Mouse (Mus musculus): ENCODE data around the gene Arf1. TPM values are rescaled to one million over a fixed set of nuclear protein-coding genes. Genes with fewer than 3 reads are reported as not detected.
A peak's percentile ranks its signal among the peaks of the same experiment; 100 is the strongest.

Gene Arf1
- total and polyA plus RNA-seq, 3 experiments: 175 to 308 (median 216) TPM

DNA sequence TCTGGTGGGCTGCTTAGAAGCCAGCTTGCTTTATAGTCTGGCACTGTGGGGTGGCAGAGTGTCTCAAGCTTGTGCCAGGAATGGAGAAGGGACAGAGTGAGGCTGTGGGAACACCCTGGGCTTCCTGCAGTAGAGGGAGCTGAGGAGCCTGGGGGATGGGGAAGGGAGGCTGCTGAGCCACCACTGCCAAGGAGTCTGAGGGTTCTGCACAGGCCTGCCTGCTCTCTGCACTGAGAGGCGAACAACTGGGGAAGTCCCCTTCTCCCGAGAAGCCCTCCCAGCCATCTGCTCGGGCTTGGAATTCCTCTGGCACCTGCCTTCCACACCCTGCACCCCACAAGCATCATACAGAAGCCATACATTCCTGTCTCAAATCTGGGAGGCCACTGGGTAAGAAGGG is 13.8 kb upstream of the Arf1 start:
- Histone ChIP-seq H3K36me3 (replicated peaks) (no peaks in the 10 kb centered on the region), H3K9me3 (replicated peaks) (no peaks in the 10 kb centered on the region), H3K4me3 (ENCODE audit: low read depth, low read length) (no peak overlapping the region), H3K4me1 (ENCODE audit: insufficient read depth, low read depth, low read length) (peaks cover 3% of the 10 kb centered on the region), H3K27me3 (ENCODE audit: insufficient read depth, low read length) (peaks cover 84% of the 10 kb centered on the region)
- ATAC-seq (ENCODE audit: extremely low read depth, insufficient number of reproducible peaks, low FRiP score, poor library complexity, severe bottlenecking): no peak
- no peak for DNase-seq (ENCODE audit: low spot score)
- TF ChIP-seq CTCF (IDR thresholded peaks at IDR 0.05; ENCODE audit: low read depth, low read length) (no peak), POLR2AphosphoS5 (IDR thresholded peaks at IDR 0.05; ENCODE audit: insufficient replicate concordance, low read depth, low read length) (no peak), TAL1 (conservative IDR thresholded peaks at IDR 0.05; ENCODE audit: low read depth, low read length) (no peak), GATA2 (IDR thresholded peaks at IDR 0.05; ENCODE audit: borderline replicate concordance, low read depth, low read length) (no peak), GATA1 (IDR thresholded peaks at IDR 0.05; ENCODE audit: borderline replicate concordance, low read length) (no peak)

DNA sequence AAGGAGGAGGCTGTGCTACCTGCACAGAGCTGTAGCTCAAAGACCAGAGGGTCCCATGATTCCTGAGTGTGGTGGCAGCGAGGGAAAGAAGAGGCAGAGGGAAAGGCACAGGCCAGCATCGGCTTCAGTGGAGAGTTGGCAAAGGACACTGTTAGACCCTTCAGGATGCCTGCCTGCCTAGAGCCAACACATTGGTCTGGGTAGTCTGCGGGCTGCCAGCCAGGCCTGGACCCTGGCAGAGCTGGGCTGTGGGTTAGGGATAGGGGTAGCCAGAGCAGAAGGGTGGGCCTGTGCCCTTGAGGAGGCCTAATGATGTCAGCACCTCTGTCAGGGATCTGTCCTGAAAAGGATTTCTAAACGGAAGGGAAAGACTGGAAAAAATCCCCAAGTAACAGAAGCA is 11.7 kb upstream of the Arf1 start:
- peaks cover 3% of the 10 kb centered on the region for H3K4me1 ChIP-seq (ENCODE audit: insufficient read depth, low read depth, low read length)
- no peak for TF ChIP-seq GATA1 (IDR thresholded peaks at IDR 0.05; ENCODE audit: borderline replicate concordance, low read length)
- no peak for TF ChIP-seq CTCF (IDR thresholded peaks at IDR 0.05; ENCODE audit: low read depth, low read length)
- TF ChIP-seq POLR2AphosphoS5 (IDR thresholded peaks at IDR 0.05; ENCODE audit: insufficient replicate concordance, low read depth, low read length): no peak
- TF ChIP-seq TAL1 (conservative IDR thresholded peaks at IDR 0.05; ENCODE audit: low read depth, low read length): no peak
- no peak for TF ChIP-seq GATA2 (IDR thresholded peaks at IDR 0.05; ENCODE audit: borderline replicate concordance, low read depth, low read length)
- no peaks in the 10 kb centered on the region for H3K36me3 ChIP-seq (replicated peaks)
- no peak for DNase-seq (ENCODE audit: low spot score)
- ATAC-seq (ENCODE audit: extremely low read depth, insufficient number of reproducible peaks, low FRiP score, poor library complexity, severe bottlenecking): no peak
- no peaks in the 10 kb centered on the region for H3K9me3 ChIP-seq (replicated peaks)
- H3K27me3 ChIP-seq (ENCODE audit: insufficient read depth, low read length): peaks cover 77% of the 10 kb centered on the region
- H3K4me3 ChIP-seq (ENCODE audit: low read depth, low read length): no peak overlapping the region

DNA sequence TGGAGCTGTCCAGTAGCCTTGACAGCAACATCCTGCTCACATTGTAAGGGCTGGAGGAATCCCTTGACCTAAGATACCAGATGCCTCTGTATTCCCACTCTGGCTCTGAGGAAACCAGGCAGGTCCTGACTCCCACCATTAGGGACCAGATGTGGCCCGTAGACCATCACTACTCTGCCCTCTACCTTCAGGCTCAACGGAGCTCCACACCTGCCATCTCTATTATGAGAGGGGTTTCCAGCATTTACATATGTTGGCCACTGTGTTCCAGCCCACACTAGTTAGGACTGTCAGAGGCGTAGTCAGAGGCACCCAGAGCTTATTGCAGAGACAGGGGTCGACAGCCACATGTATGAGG is 11.3 kb upstream of the Arf1 start:
- Histone ChIP-seq H3K9me3 (replicated peaks) (no peaks in the 10 kb centered on the region), H3K4me3 (ENCODE audit: low read depth, low read length) (no peak overlapping the region), H3K36me3 (replicated peaks) (no peaks in the 10 kb centered on the region), H3K4me1 (ENCODE audit: insufficient read depth, low read depth, low read length) (peaks cover 3% of the 10 kb centered on the region), H3K27me3 (ENCODE audit: insufficient read depth, low read length) (peaks cover 73% of the 10 kb centered on the region)
- TF ChIP-seq CTCF (IDR thresholded peaks at IDR 0.05; ENCODE audit: low read depth, low read length) (no peak), GATA2 (IDR thresholded peaks at IDR 0.05; ENCODE audit: borderline replicate concordance, low read depth, low read length) (no peak), POLR2AphosphoS5 (IDR thresholded peaks at IDR 0.05; ENCODE audit: insufficient replicate concordance, low read depth, low read length) (no peak), TAL1 (conservative IDR thresholded peaks at IDR 0.05; ENCODE audit: low read depth, low read length) (no peak), GATA1 (IDR thresholded peaks at IDR 0.05; ENCODE audit: borderline replicate concordance, low read length) (no peak)
- DNase-seq (ENCODE audit: low spot score) (no peak), ATAC-seq (ENCODE audit: extremely low read depth, insufficient number of reproducible peaks, low FRiP score, poor library complexity, severe bottlenecking) (no peak)

DNA sequence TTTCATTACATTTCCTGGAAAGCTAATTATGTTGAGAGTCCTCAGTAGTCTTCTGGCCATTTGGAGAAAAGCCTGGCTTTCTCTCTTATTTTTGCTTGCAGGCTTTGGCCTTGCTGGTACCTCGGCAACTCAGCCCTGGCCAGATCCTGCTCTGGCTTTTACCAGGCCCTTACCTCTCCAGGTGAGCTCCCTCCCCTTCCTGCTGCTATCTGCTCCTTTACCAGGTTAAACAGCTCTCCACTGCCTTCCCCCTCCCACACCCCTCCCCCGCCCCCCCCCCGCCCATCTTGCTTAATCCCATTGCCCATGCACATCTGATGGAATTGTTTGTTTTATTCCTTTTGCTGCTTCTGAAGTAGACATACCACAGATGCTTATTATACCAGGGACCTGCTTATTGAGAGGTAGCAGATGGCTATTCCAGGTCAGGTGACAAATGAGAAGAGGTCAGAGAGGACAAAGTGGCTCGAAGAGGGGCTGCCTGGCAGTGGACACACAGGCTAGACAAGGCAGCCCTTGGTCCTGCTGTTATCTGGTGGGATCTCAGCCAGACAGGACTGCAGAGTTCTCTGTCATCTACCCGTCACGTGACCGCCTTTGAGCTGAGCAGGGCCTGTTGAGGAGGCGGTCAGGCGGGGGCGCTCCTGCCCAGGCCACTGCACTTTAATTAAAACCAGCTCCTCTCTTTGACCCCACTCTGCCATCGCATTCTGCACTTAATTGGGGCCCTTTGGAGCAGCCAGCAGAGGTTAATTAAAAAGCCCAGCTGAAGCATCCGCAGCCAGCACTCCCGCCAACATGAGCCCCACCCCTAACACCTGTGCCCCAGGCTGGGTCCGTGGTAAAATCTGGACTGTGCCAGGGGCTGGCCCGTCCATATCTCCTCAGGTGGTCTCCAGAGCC is 10.7 kb upstream of the Arf1 start:
- ATAC-seq (ENCODE audit: extremely low read depth, insufficient number of reproducible peaks, low FRiP score, poor library complexity, severe bottlenecking) (peak; percentile 40; the same call in 1 of the 2 replicates), DNase-seq (ENCODE audit: low spot score) (no peak)
- no peaks in the 10 kb centered on the region for H3K9me3 ChIP-seq (replicated peaks)
- peaks cover 66% of the 10 kb centered on the region for H3K27me3 ChIP-seq (ENCODE audit: insufficient read depth, low read length)
- no peak overlapping the region for H3K4me3 ChIP-seq (ENCODE audit: low read depth, low read length)
- no peak for TF ChIP-seq GATA2 (IDR thresholded peaks at IDR 0.05; ENCODE audit: borderline replicate concordance, low read depth, low read length)
- no peak for TF ChIP-seq GATA1 (IDR thresholded peaks at IDR 0.05; ENCODE audit: borderline replicate concordance, low read length)
- TF ChIP-seq POLR2AphosphoS5 (IDR thresholded peaks at IDR 0.05; ENCODE audit: insufficient replicate concordance, low read depth, low read length): no peak
- no peak for TF ChIP-seq CTCF (IDR thresholded peaks at IDR 0.05; ENCODE audit: low read depth, low read length)
- TF ChIP-seq TAL1 (conservative IDR thresholded peaks at IDR 0.05; ENCODE audit: low read depth, low read length): no peak
- H3K36me3 ChIP-seq (replicated peaks): no peaks in the 10 kb centered on the region
- peaks cover 3% of the 10 kb centered on the region for H3K4me1 ChIP-seq (ENCODE audit: insufficient read depth, low read depth, low read length)

DNA sequence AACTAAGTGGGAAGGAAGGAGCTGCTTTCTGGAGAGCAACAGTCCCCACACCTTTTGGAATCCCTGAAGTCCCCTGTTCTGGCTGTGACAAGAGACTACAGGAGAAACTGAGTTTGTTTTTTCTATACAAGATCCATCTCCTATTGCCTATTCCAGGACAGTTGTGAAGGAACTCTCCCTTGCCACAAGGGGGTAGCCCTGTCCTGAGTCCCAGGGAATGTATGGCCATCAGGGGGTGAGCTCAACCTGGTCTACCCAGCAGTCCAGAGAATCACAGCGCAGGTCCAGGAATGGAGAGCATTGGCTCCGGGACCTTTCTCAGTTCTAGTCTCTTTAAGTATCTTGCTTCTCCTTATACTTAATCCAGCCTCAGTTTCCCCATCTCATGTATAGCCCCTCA is 4.7 kb upstream of the Arf1 start:
- no peak overlapping the region for H3K4me3 ChIP-seq (ENCODE audit: low read depth, low read length)
- ATAC-seq (ENCODE audit: extremely low read depth, insufficient number of reproducible peaks, low FRiP score, poor library complexity, severe bottlenecking) (no peak), DNase-seq (ENCODE audit: low spot score) (no peak)
- peaks cover 26% of the 10 kb centered on the region for H3K4me1 ChIP-seq (ENCODE audit: insufficient read depth, low read depth, low read length)
- H3K9me3 ChIP-seq (replicated peaks): no peaks in the 10 kb centered on the region
- H3K27me3 ChIP-seq (ENCODE audit: insufficient read depth, low read length): peaks cover 17% of the 10 kb centered on the region
- no peak for TF ChIP-seq CTCF (IDR thresholded peaks at IDR 0.05; ENCODE audit: low read depth, low read length)
- no peak for TF ChIP-seq GATA1 (IDR thresholded peaks at IDR 0.05; ENCODE audit: borderline replicate concordance, low read length)
- TF ChIP-seq GATA2 (IDR thresholded peaks at IDR 0.05; ENCODE audit: borderline replicate concordance, low read depth, low read length): no peak
- TF ChIP-seq POLR2AphosphoS5 (IDR thresholded peaks at IDR 0.05; ENCODE audit: insufficient replicate concordance, low read depth, low read length): no peak
- TF ChIP-seq TAL1 (conservative IDR thresholded peaks at IDR 0.05; ENCODE audit: low read depth, low read length): no peak
- H3K36me3 ChIP-seq (replicated peaks): no peaks in the 10 kb centered on the region

DNA sequence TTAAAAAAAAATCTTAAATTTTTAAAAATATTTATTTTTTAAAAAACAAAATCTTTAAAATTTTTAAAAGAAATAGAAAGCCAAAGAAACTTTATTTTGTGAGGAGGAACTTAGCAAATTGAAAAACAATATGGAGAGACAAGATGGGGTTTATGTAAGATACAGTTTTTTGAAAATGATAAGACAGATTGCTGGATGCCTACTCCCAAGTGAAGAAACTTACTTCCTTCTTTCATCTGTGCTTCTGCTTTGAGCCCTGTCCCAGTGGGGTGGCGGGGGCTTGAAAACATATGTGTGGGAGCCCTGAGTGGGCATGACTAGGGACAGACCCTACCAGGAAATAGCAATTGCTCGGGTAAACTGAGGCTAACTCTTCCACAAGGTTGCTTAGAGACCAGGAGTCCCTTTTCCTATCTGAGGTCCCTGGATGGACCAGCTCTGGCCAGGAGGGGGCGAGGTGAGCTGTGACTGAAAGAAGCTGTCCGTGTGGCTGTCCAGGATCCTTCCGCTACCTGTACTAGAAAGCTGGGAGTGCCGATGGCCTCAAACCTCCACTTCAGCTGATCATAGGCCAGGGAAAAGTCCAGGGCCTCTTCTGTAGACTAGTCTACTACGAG is 2.2 kb upstream of the Arf1 start:
- Histone ChIP-seq H3K4me1 (ENCODE audit: insufficient read depth, low read depth, low read length) (peaks cover 43% of the 10 kb centered on the region), H3K9me3 (replicated peaks) (no peaks in the 10 kb centered on the region), H3K27me3 (ENCODE audit: insufficient read depth, low read length) (peaks cover 6% of the 10 kb centered on the region), H3K36me3 (replicated peaks) (peaks cover 13% of the 10 kb centered on the region), H3K4me3 (ENCODE audit: low read depth, low read length) (no peak overlapping the region)
- peak; percentile 56 for TF ChIP-seq CTCF (IDR thresholded peaks at IDR 0.05; ENCODE audit: low read depth, low read length)
- no peak for TF ChIP-seq GATA1 (IDR thresholded peaks at IDR 0.05; ENCODE audit: borderline replicate concordance, low read length)
- TF ChIP-seq POLR2AphosphoS5 (IDR thresholded peaks at IDR 0.05; ENCODE audit: insufficient replicate concordance, low read depth, low read length): no peak
- TF ChIP-seq TAL1 (conservative IDR thresholded peaks at IDR 0.05; ENCODE audit: low read depth, low read length): no peak
- no peak for TF ChIP-seq GATA2 (IDR thresholded peaks at IDR 0.05; ENCODE audit: borderline replicate concordance, low read depth, low read length)
- DNase-seq (ENCODE audit: low spot score) (peak; percentile 57), ATAC-seq (ENCODE audit: extremely low read depth, insufficient number of reproducible peaks, low FRiP score, poor library complexity, severe bottlenecking) (no peak)
